Mouse (Mus musculus) liver, embryonic 15.5 days (tissue): Measurements from ENCODE around the gene Mras. TPM values are rescaled to one million over a fixed set of nuclear protein-coding genes. Genes with fewer than 3 reads are reported as not detected.
A peak's percentile ranks its signal among the peaks of the same experiment; 100 is the strongest.

Experiments used
- ATAC-seq: fragments of 200-750 bp; cut with Nextera tagmentation; 2 replicates; pipeline ENCODE4 v1.8.0; 2017; ENCODE audit warnings: moderate number of reproducible peaks, mild to moderate bottlenecking, moderate library complexity; ENCODE audit not compliant: insufficient read depth
- H3K27ac ChIP-seq: fragments of 300-500 bp; sonication (generic); replicated peaks from 2 replicates; pipeline ENCODE4 v1.5.1; 2015; ENCODE audit warnings: mild to moderate bottlenecking, inconsistent platforms
- H3K27me3 ChIP-seq: fragments of 300-500 bp; sonication (generic); 2 replicates; pipeline ENCODE4 v1.6.1; 2015; ENCODE audit warnings: mild to moderate bottlenecking, inconsistent platforms
- H3K36me3 ChIP-seq: fragments of 300-500 bp; sonication (generic); replicated peaks from 2 replicates; pipeline ENCODE4 v1.6.1; 2015; ENCODE audit warnings: moderate library complexity, mild to moderate bottlenecking, inconsistent platforms
- H3K4me1 ChIP-seq: fragments of 300-500 bp; sonication (generic); replicated peaks from 2 replicates; pipeline ENCODE4 v1.6.1; 2015; ENCODE audit warnings: inconsistent platforms
- H3K4me2 ChIP-seq: fragments of 300-500 bp; sonication (generic); 2 replicates; pipeline ENCODE4 v1.6.1; 2015; ENCODE audit warnings: moderate library complexity, mild to moderate bottlenecking, inconsistent platforms
- H3K4me3 ChIP-seq: fragments of 300-500 bp; sonication (generic); replicated peaks from 2 replicates; pipeline ENCODE4 v1.5.1; 2015; ENCODE audit warnings: mild to moderate bottlenecking, inconsistent platforms
- H3K9ac ChIP-seq: fragments of 300-500 bp; sonication (generic); 2 replicates; pipeline ENCODE4 v1.6.1; 2015; ENCODE audit warnings: moderate library complexity, mild to moderate bottlenecking, inconsistent platforms
- H3K9me3 ChIP-seq: fragments of 300-500 bp; sonication (generic); replicated peaks from 2 replicates; pipeline ENCODE4 v1.6.1; 2016; ENCODE audit warnings: inconsistent platforms
- WGBS: fragments of 180-500 bp; shearing (Covaris S2); methylation state at CpG from one replicate; pipeline ENCODE4 v1.1.7; 2015; ENCODE audit warnings: mixed read lengths; ENCODE audit not compliant: insufficient replicate concordance; 5-methylcytosine and 5-hydroxymethylcytosine counted together
- polyA plus RNA-seq: library from polyadenylated mRNA; unstranded; fragments of >200 nt; fragmentation: Nextera tagmentation; extraction: Ambion mirVana; gene quantifications from 2 replicates; pipeline ENCODE4 v1.2.1, GENCODE M21; 2015

The Mras gene
- polyA plus RNA-seq: 2.5 and 3.2 TPM in 2 replicates

DNA sequence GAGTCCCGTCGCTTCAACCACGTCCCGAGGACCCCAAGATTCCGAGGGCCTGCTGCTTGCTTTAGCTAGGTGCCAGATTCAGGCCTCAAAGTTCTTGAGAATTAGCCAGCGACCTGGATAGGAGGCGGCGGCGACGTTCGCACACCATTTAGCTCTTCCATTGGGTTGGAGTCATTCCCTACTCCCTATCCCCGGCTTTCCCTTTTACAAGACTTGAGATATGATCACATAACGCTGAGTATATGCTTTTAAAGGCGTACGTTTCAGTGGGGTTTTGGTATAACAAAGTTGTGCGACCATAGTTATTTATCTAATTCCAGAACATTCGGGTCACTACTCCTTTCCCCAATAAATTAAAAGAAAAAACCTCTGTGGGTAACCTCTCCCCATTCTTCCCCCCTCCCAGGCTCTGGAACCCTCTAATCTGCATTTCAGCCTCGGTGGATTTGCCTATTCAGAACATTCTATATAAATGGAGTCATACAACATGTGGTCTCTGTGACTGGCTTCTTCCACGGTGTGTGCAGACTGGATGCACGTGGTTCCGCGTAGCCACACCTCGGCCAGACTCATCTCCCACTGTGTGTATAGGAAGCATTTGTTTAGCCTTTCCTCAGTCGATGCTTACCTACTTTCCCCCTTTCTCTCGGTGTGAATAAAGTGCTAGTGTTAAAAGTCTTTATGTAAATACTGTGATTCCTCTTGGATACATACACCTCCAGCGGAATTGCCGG is at the start of gene Mras:
Mras (minus strand) TSS at position 351 of the 734 bp plus-strand sequence.
- Histone ChIP-seq H3K4me3 (peak within 1 kb of the TSS; percentile 62), H3K9ac (peak within 1 kb of the TSS; percentile 43), H3K9me3 (no peaks in the 10 kb centered on the region), H3K36me3 (no peaks in the 10 kb centered on the region), H3K4me1 (peaks cover 25% of the 10 kb centered on the region), H3K27me3 (peaks cover 60% of the 10 kb centered on the region), H3K27ac (no peak within 1 kb of the TSS), H3K4me2 (peak within 1 kb of the TSS; percentile 75)
- WGBS: 16% methylated on average over 27 of the region's 27 CpGs
- no peak for ATAC-seq

GRCm38 (mm10) chr9:99485144-99485543 is 48.0 kb upstream of the Mras start:
- H3K4me1 ChIP-seq: peaks cover 16% of the 10 kb centered on the region
- 45% methylated on average over 4 of the region's 4 CpGs for WGBS
- H3K27ac ChIP-seq: peak overlapping the region; percentile 33; the same call in 1 of the 2 replicates
- H3K4me3 ChIP-seq: no peak overlapping the region
- H3K36me3 ChIP-seq: peaks cover 51% of the 10 kb centered on the region
- no peak overlapping the region for H3K9ac ChIP-seq
- H3K27me3 ChIP-seq: no peaks in the 10 kb centered on the region
- ATAC-seq: peak; percentile 83
- peak overlapping the region; percentile 29 for H3K4me2 ChIP-seq
- no peaks in the 10 kb centered on the region for H3K9me3 ChIP-seq

DNA sequence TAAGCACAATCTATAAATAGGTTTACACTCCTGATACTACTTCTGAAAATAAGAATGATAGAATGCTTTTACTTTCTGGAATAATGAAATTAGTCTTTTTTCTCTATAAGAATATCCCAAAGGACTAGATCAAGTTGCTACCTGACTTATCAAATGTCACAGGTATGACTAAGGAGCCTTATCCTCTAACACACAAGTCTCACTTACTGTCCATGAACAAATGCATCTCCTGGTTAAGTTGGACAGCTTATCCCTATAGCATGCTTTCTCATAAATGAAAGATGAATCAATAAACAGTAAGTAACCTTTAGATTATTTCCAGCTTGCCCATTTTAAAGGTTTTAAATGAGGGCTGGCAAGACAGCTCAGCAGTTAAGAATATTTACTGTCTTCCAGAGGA is 47.5 kb upstream of the Mras start:
- Histone ChIP-seq H3K4me1 (peaks cover 17% of the 10 kb centered on the region), H3K27me3 (no peaks in the 10 kb centered on the region), H3K36me3 (peaks cover 51% of the 10 kb centered on the region), H3K9me3 (no peaks in the 10 kb centered on the region), H3K9ac (no peak overlapping the region), H3K4me3 (no peak overlapping the region), H3K4me2 (peak overlapping the region; percentile 29), H3K27ac (0 out of 2 replicates have a peak overlapping the region, but pooled peaks have one; percentile 33)
- ATAC-seq: peak; percentile 60; the same call in 1 of the 2 replicates

GRCm38 (mm10) chr9:99483191-99483590 is 46.0 kb upstream of the Mras start:
- 81% methylated on average over 4 of the region's 4 CpGs for WGBS
- H3K36me3 ChIP-seq: peaks cover 43% of the 10 kb centered on the region
- H3K27me3 ChIP-seq: no peaks in the 10 kb centered on the region
- H3K9me3 ChIP-seq: no peaks in the 10 kb centered on the region
- H3K4me2 ChIP-seq: no peak overlapping the region
- no peak overlapping the region for H3K27ac ChIP-seq
- ATAC-seq: no peak
- no peak overlapping the region for H3K9ac ChIP-seq
- no peak overlapping the region for H3K4me3 ChIP-seq
- H3K4me1 ChIP-seq: peaks cover 24% of the 10 kb centered on the region

GRCm38 (mm10) chr9:99480764-99481163 is 43.6 kb upstream of the Mras start:
- peaks cover 27% of the 10 kb centered on the region for H3K36me3 ChIP-seq
- H3K4me3 ChIP-seq: no peak overlapping the region
- ATAC-seq: no peak
- H3K4me1 ChIP-seq: peaks cover 23% of the 10 kb centered on the region
- no peaks in the 10 kb centered on the region for H3K9me3 ChIP-seq
- no peak overlapping the region for H3K4me2 ChIP-seq
- no peak overlapping the region for H3K27ac ChIP-seq
- WGBS: 94% methylated on average over 4 of the region's 4 CpGs
- no peaks in the 10 kb centered on the region for H3K27me3 ChIP-seq
- no peak overlapping the region for H3K9ac ChIP-seq

- Histone ChIP-seq H3K9me3 (no peaks in the 10 kb centered on the region), H3K27me3 (no peaks in the 10 kb centered on the region), H3K27ac (no peak overlapping the region), H3K36me3 (peaks cover 23% of the 10 kb centered on the region), H3K4me2 (no peak overlapping the region), H3K9ac (no peak overlapping the region), H3K4me1 (peaks cover 8% of the 10 kb centered on the region), H3K4me3 (no peak overlapping the region)
- 42% methylated on average over 9 of the region's 9 CpGs for WGBS
- ATAC-seq: no peak
Observed at GRCm38 (mm10) chr9:99479181-99479711, 42.1 kb upstream of the Mras start.

GRCm38 (mm10) chr9:99471334-99471733 is 34.2 kb upstream of the Mras start:
- no peak overlapping the region for H3K27ac ChIP-seq
- H3K4me2 ChIP-seq: no peak overlapping the region
- ATAC-seq: no peak
- H3K27me3 ChIP-seq: no peaks in the 10 kb centered on the region
- no peaks in the 10 kb centered on the region for H3K36me3 ChIP-seq
- no peaks in the 10 kb centered on the region for H3K9me3 ChIP-seq
- no peak overlapping the region for H3K9ac ChIP-seq
- H3K4me1 ChIP-seq: peaks cover 23% of the 10 kb centered on the region
- 55% methylated on average over 7 of the region's 7 CpGs for WGBS
- no peak overlapping the region for H3K4me3 ChIP-seq

GRCm38 (mm10) chr9:99470347-99471092 is 33.3 kb upstream of the Mras start:
- Histone ChIP-seq H3K4me1 (peaks cover 23% of the 10 kb centered on the region), H3K27ac (no peak overlapping the region; the same call in 1 of the 2 replicates), H3K4me3 (peak overlapping the region; percentile 19), H3K27me3 (no peaks in the 10 kb centered on the region), H3K4me2 (peak overlapping the region; percentile 57), H3K9me3 (no peaks in the 10 kb centered on the region), H3K9ac (no peak overlapping the region), H3K36me3 (no peaks in the 10 kb centered on the region)
- ATAC-seq: peak; percentile 74
- 26% methylated on average over 16 of the region's 16 CpGs for WGBS

DNA sequence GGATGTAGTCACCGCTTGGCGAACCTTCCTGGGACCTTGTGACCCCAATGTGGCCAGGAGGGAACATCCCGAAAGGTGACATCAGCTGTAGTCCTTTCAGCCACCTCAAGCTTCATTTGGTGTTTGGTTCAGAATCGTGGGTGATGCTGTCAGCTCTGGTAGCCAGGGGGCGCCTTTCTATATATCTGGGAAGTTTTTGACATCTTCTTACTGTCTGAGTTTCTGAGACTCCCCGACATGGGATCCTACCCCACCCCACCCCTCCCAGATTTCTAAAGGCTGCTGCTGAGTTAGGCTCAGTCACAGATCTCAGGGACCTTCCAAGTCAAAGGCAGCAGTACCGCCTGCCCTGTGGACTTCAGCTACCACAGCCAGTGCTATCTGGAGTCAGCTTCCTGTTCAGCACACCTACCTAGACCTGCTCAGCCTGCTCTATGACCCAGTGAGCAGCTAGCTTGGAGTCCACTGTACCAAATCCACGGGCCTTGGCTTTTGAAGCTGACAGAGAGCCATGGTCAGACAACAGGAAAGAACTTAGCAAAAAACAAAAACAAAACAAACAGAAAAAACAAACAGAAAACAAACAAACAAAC is 32.6 kb upstream of the Mras start:
- peak; percentile 32; the same call in 1 of the 2 replicates for ATAC-seq
- no peaks in the 10 kb centered on the region for H3K9me3 ChIP-seq
- H3K27ac ChIP-seq: no peak overlapping the region
- no peaks in the 10 kb centered on the region for H3K36me3 ChIP-seq
- H3K4me3 ChIP-seq: no peak overlapping the region
- H3K9ac ChIP-seq: no peak overlapping the region
- no peaks in the 10 kb centered on the region for H3K27me3 ChIP-seq
- peak overlapping the region; percentile 57 for H3K4me2 ChIP-seq
- WGBS: 38% methylated on average over 8 of the region's 8 CpGs
- H3K4me1 ChIP-seq: peaks cover 23% of the 10 kb centered on the region

- Histone ChIP-seq H3K9me3 (no peaks in the 10 kb centered on the region), H3K4me3 (no peak overlapping the region), H3K36me3 (no peaks in the 10 kb centered on the region), H3K4me2 (no peak overlapping the region), H3K9ac (no peak overlapping the region), H3K27ac (no peak overlapping the region), H3K27me3 (no peaks in the 10 kb centered on the region), H3K4me1 (peaks cover 23% of the 10 kb centered on the region)
- no peak for ATAC-seq
- WGBS: 75% methylated on average over 9 of the region's 9 CpGs
Observed at GRCm38 (mm10) chr9:99468572-99468971, 31.4 kb upstream of the Mras start.

DNA sequence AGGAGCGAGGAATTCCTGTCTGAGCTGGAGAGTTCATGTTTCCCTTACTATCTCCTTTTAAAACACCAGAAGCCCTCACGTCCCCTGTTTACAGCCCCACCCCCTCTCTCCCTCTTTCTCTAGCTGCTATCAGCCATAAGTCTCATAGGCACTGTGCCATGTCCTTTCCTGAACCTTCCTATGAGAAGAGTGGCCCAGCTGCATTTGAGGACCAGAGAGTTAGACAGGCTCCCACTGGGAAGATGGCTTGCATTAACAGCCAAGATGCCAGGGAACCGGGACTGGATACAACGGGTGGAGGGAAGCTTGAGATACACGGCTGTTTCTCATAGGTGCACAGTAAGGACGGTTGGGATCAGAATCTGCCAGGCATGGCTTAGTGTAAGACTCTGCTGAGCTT is 27.7 kb upstream of the Mras start:
- Histone ChIP-seq H3K27ac (no peak overlapping the region), H3K9ac (no peak overlapping the region), H3K4me3 (no peak overlapping the region), H3K27me3 (no peaks in the 10 kb centered on the region), H3K4me2 (no peak overlapping the region), H3K4me1 (peaks cover 2% of the 10 kb centered on the region; the same call in 1 of the 2 replicates), H3K36me3 (no peaks in the 10 kb centered on the region), H3K9me3 (no peaks in the 10 kb centered on the region)
- no peak for ATAC-seq
- 60% methylated on average over 6 of the region's 6 CpGs for WGBS
